ENCODE assay signal across 19 mouse cellular contexts in the genomic region with DNA sequence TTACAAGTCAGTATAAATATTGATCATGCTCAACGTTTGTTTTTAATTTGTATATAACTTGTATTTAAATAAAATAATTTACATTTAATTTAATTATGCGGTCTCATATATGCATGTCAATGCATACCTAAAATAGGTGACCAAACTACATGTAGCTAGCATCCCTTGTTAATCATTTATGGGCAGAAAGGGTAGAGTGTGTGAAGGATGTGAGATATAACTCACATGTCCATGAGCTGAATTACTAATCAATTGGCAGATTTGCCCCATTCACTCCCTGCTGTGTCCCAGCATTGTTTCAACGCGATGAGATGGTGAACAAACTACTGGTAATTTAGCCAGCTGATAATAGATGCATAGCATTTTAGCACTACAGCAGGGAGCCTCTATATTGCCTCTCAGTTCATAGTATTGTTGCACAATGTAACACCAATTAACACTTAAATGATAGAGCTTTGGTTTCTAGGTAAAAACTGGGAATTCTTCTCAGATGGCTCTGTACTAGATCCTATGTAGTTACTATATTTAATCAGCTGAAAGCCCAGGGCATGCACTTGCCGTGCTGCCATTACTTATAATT.
A peak's percentile ranks its signal among the peaks of the same experiment; 100 is the strongest.
DNase-seq lines count a peak whose midpoint lies in the region; ATAC-seq and TF ChIP-seq lines count a peak whose summit lies in the region.
"Had no signal": no experiment of that assay in that cellular context is flagged by ENCODE, and none has a peak within 500 bp of the region (broad histone marks: within the 10 kb centered on the region; RNA-seq: fewer than 3 reads in every experiment).

No protein-coding gene starts in this region.

- H3K9ac ChIP-seq in forebrain, embryonic 12.5 days = no peak overlapping the region
- H3K9ac ChIP-seq in neural tube, embryonic 11.5 days (ENCODE audit: low read length) = no peak overlapping the region
- no peak overlapping the region for H3K9ac ChIP-seq in hindbrain, embryonic 16.5 days (ENCODE audit: low read depth, low read length)
- H3K9ac ChIP-seq in neural tube, embryonic 15.5 days (replicated peaks) = no peak overlapping the region
- H3K9ac ChIP-seq in heart, adult 2 months (ENCODE audit: low read depth, low read length) = no peak overlapping the region
- H3K9ac ChIP-seq: heart, embryonic 13.5 days; intestine, embryonic 15.5 days had no signal

- peak; percentile 66 for ATAC-seq in forebrain, embryonic 12.5 days (ENCODE audit: low FRiP score)
- peak; percentile 46; the same call in 1 of the 2 replicates for ATAC-seq in neural tube, embryonic 11.5 days (ENCODE audit: insufficient read depth, low FRiP score, low TSS enrichment)
- ATAC-seq in hindbrain, embryonic 16.5 days = peak; percentile 70
- peak; percentile 50 for ATAC-seq in neural tube, embryonic 15.5 days (ENCODE audit: low FRiP score)
- ATAC-seq: activated CD4-positive, CD25-positive, alpha-beta regulatory T cell, adult 4 months; intestine, embryonic 15.5 days had no signal

- no peak for TF ChIP-seq POLR2A in heart, adult 2 months (IDR thresholded peaks at IDR 0.05; ENCODE audit: insufficient read depth, low read depth, low read length)

- H3K9me3 ChIP-seq in forebrain, embryonic 12.5 days = no peaks in the 10 kb centered on the region
- no peaks in the 10 kb centered on the region for H3K9me3 ChIP-seq in forebrain, embryonic 10.5 days
- H3K9me3 ChIP-seq in neural tube, embryonic 11.5 days (ENCODE audit: control insufficient read depth, low read length) = no peaks in the 10 kb centered on the region
- H3K9me3 ChIP-seq in hindbrain, embryonic 16.5 days (ENCODE audit: control insufficient read depth, low read length) = no peaks in the 10 kb centered on the region
- no peaks in the 10 kb centered on the region for H3K9me3 ChIP-seq in neural tube, embryonic 15.5 days (replicated peaks)
- H3K9me3 ChIP-seq: embryonic facial prominence, embryonic 10.5 days; heart, embryonic 13.5 days; intestine, embryonic 15.5 days had no signal

- no peaks in the 10 kb centered on the region for H3K4me1 ChIP-seq in forebrain, embryonic 12.5 days
- no peaks in the 10 kb centered on the region for H3K4me1 ChIP-seq in forebrain, embryonic 10.5 days
- H3K4me1 ChIP-seq in neural tube, embryonic 11.5 days (ENCODE audit: control insufficient read depth, insufficient read depth, low read length) = no peaks in the 10 kb centered on the region
- H3K4me1 ChIP-seq in hindbrain, embryonic 16.5 days (ENCODE audit: control insufficient read depth, insufficient read depth, low read depth, low read length) = no peaks in the 10 kb centered on the region
- 0 out of 2 replicates have a peak, but pooled peaks cover 3% of the 10 kb centered on the region for H3K4me1 ChIP-seq in neural tube, embryonic 15.5 days
- H3K4me1 ChIP-seq in heart, adult 2 months (ENCODE audit: control insufficient read depth, insufficient read depth, low read length) = no peaks in the 10 kb centered on the region
- H3K4me1 ChIP-seq: embryonic facial prominence, embryonic 10.5 days; heart, embryonic 13.5 days; intestine, embryonic 15.5 days had no signal

- TF ChIP-seq EP300 in heart, adult 2 months (IDR thresholded peaks at IDR 0.05; ENCODE audit: insufficient read depth, low read depth, low read length) = no peak

- no peak overlapping the region for H3K4me2 ChIP-seq in forebrain, embryonic 12.5 days
- H3K4me2 ChIP-seq in neural tube, embryonic 11.5 days (ENCODE audit: low read depth) = no peak overlapping the region
- H3K4me2 ChIP-seq in hindbrain, embryonic 16.5 days (ENCODE audit: low read length) = no peak overlapping the region
- no peak overlapping the region for H3K4me2 ChIP-seq in neural tube, embryonic 15.5 days
- H3K4me2 ChIP-seq: heart, embryonic 13.5 days; intestine, embryonic 15.5 days had no signal

- no peaks in the 10 kb centered on the region for H3K36me3 ChIP-seq in forebrain, embryonic 12.5 days (replicated peaks)
- H3K36me3 ChIP-seq in forebrain, embryonic 10.5 days (replicated peaks) = no peaks in the 10 kb centered on the region
- H3K36me3 ChIP-seq in neural tube, embryonic 11.5 days (ENCODE audit: control insufficient read depth, insufficient read depth, low read length) = no peaks in the 10 kb centered on the region
- H3K36me3 ChIP-seq in hindbrain, embryonic 16.5 days (ENCODE audit: control insufficient read depth, insufficient read depth, low read length) = no peaks in the 10 kb centered on the region
- no peaks in the 10 kb centered on the region for H3K36me3 ChIP-seq in neural tube, embryonic 15.5 days
- H3K36me3 ChIP-seq in heart, adult 2 months (ENCODE audit: control insufficient read depth, insufficient read depth, low read length) = no peaks in the 10 kb centered on the region
- H3K36me3 ChIP-seq: embryonic facial prominence, embryonic 10.5 days; heart, embryonic 13.5 days; intestine, embryonic 15.5 days had no signal

- H3K4me3 ChIP-seq in forebrain, embryonic 12.5 days (replicated peaks) = no peak overlapping the region
- H3K4me3 ChIP-seq in forebrain, embryonic 10.5 days = no peak overlapping the region
- H3K4me3 ChIP-seq in neural tube, embryonic 11.5 days (ENCODE audit: low read depth, low read length) = no peak overlapping the region
- no peak overlapping the region for H3K4me3 ChIP-seq in hindbrain, embryonic 16.5 days (ENCODE audit: low read length)
- H3K4me3 ChIP-seq in neural tube, embryonic 15.5 days (replicated peaks) = no peak overlapping the region
- no peak overlapping the region for H3K4me3 ChIP-seq in heart, adult 2 months
- H3K4me3 ChIP-seq: embryonic facial prominence, embryonic 10.5 days; gastrocnemius, adult 2 months; heart, embryonic 13.5 days; intestine, embryonic 15.5 days had no signal

- no peaks in the 10 kb centered on the region for H3K27me3 ChIP-seq in forebrain, embryonic 12.5 days
- no peaks in the 10 kb centered on the region for H3K27me3 ChIP-seq in forebrain, embryonic 10.5 days (ENCODE audit: poor library complexity, severe bottlenecking)
- no peaks in the 10 kb centered on the region for H3K27me3 ChIP-seq in neural tube, embryonic 11.5 days (ENCODE audit: control insufficient read depth, insufficient read depth, low read length)
- no peaks in the 10 kb centered on the region for H3K27me3 ChIP-seq in hindbrain, embryonic 16.5 days (replicated peaks; ENCODE audit: control insufficient read depth, insufficient read depth, low read length)
- H3K27me3 ChIP-seq in neural tube, embryonic 15.5 days (replicated peaks) = no peaks in the 10 kb centered on the region
- H3K27me3 ChIP-seq in heart, adult 2 months (ENCODE audit: control insufficient read depth, insufficient read depth, low read length) = no peaks in the 10 kb centered on the region
- H3K27me3 ChIP-seq: heart, embryonic 13.5 days; intestine, embryonic 15.5 days had no signal

- intact Hi-C loops in heart, adult 2 months (cut with DNase I) = no loop called here

- no peaks in the 10 kb centered on the region for H3K79me2 ChIP-seq in heart, adult 2 months (replicated peaks; ENCODE audit: control insufficient read depth, insufficient read depth, low read length)

- 59% methylated on average over 5 of the region's 5 CpGs for WGBS in forebrain, embryonic 12.5 days
- WGBS in forebrain, embryonic 10.5 days = 69% methylated on average over 5 of the region's 5 CpGs
- WGBS in neural tube, embryonic 11.5 days = 64% methylated on average over 5 of the region's 5 CpGs
- 45% methylated on average over 5 of the region's 5 CpGs for WGBS in hindbrain, embryonic 16.5 days
- WGBS in neural tube, embryonic 15.5 days = 41% methylated on average over 5 of the region's 5 CpGs
- 58% methylated on average over 5 of the region's 5 CpGs for WGBS in heart, adult 2 months

- no peak for TF ChIP-seq CTCF in heart, adult 2 months (IDR thresholded peaks at IDR 0.05)

- DNase-seq in forebrain, embryonic 10.5 days (ENCODE audit: extremely low spot score, low spot score) = no peak
- no peak for DNase-seq in neural tube, embryonic 11.5 days (ENCODE audit: low spot score)
- DNase-seq in neural tube, embryonic 10.5 days (ENCODE audit: extremely low spot score, low spot score) = no peak
- DNase-seq in layer of hippocampus, adult 9-10 months (ENCODE audit: low spot score) = no peak
- DNase-seq in heart, adult 2 months = no peak
- DNase-seq: adrenal gland, adult 2 months; adrenal gland, postnatal 25 days; cerebellum, adult 2 months; gastrocnemius, adult 2 months; gastrocnemius, postnatal 25 days; heart, postnatal 36 days; kidney, adult 18-20 months had no signal

- H3K27ac ChIP-seq in forebrain, embryonic 12.5 days = no peak overlapping the region
- H3K27ac ChIP-seq in forebrain, embryonic 10.5 days = no peak overlapping the region
- H3K27ac ChIP-seq in neural tube, embryonic 11.5 days (ENCODE audit: low read depth, low read length) = no peak overlapping the region
- H3K27ac ChIP-seq in hindbrain, embryonic 16.5 days (ENCODE audit: low read depth, low read length) = no peak overlapping the region
- H3K27ac ChIP-seq in neural tube, embryonic 15.5 days (replicated peaks) = no peak overlapping the region
- H3K27ac ChIP-seq in heart, adult 2 months = no peak overlapping the region
- H3K27ac ChIP-seq: embryonic facial prominence, embryonic 10.5 days; gastrocnemius, adult 2 months; heart, embryonic 13.5 days; intestine, embryonic 15.5 days had no signal
